Mouse (Mus musculus): ENCODE results near the gene Tmem170b.

The Tmem170b gene

DNA sequence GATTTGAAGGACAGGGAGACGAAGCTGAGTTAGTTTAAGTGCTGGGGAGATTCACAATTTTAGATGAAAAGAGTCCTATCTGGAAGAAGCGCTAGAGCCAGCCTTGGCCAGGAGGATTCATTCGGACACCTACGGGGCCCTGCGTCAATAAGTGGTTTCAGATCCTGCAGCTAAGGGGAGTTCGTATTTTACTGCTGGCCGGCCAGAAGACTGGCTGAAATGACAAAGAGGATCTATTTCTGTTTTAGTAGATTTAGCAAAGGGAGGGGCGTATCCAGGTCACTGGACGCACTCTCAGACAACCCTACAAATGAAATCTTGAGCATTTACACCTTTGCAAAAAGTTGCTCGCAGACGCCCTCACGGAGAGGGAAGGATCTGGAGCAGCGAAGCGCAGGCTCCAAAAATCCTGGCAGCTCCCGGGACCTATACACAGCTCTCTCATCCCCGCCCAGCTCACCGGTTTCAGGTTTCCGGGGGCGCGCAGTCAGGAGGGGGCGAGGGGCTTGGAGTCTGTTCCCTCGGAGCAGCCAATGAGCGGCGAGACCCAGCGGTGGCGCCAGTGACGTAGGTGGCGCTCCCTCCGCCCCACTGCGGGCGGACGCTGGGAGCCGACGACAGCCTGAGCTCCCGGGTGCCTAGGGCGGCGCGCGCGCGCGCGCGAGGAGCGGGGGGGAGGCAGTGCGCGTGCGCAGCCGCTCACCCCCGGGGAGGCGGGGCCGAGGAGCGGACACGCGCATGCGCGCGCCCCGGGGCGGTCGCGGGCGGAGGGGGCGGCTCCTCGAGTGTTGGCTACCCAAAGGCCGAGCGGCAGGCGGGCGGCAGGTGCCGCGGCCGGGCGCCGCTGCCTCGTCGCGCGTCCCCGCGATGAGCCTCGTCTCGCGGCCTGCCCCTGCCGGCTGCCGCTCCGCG, at the start of gene Tmem170b:
Tmem170b (plus strand) TSS at position 809 of the 912 bp plus-strand sequence.
- DNase-seq (ENCODE audit: low read depth) = peak; percentile 97

DNA sequence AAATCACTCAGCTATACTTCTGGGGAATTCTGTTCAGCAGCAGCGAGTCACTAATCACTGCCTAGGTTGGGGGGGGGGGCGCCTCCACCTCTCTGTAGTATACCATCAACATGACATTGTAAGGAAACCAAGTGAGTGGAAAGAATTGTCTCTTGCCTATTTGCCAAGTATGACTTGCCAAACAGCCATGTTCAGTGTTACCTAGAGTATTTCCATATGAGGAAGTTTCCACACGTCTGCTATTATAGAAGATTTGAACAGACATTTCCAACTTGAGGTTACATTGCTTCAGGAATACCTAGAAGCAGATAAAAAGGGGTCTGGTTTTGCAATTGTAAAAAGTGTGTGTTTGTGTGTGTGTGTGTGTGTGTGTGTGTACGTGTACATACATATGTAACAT, 44.7 kb upstream of the Tmem170b start:
- DNase-seq (ENCODE audit: low read depth) = peak; percentile 44

GRCm38 (mm10) chr13:41568421-41568820, 37.3 kb upstream of the Tmem170b start:
- DNase-seq (ENCODE audit: low read depth) = no peak

- DNase-seq (ENCODE audit: low read depth) = peak; percentile 43
These were observed 36.8 kb upstream of the Tmem170b start for GRCm38 (mm10) chr13:41568926-41569325.

GRCm38 (mm10) chr13:41569776-41570175, 35.9 kb upstream of the Tmem170b start:
- no peak for DNase-seq (ENCODE audit: low read depth)

DNA sequence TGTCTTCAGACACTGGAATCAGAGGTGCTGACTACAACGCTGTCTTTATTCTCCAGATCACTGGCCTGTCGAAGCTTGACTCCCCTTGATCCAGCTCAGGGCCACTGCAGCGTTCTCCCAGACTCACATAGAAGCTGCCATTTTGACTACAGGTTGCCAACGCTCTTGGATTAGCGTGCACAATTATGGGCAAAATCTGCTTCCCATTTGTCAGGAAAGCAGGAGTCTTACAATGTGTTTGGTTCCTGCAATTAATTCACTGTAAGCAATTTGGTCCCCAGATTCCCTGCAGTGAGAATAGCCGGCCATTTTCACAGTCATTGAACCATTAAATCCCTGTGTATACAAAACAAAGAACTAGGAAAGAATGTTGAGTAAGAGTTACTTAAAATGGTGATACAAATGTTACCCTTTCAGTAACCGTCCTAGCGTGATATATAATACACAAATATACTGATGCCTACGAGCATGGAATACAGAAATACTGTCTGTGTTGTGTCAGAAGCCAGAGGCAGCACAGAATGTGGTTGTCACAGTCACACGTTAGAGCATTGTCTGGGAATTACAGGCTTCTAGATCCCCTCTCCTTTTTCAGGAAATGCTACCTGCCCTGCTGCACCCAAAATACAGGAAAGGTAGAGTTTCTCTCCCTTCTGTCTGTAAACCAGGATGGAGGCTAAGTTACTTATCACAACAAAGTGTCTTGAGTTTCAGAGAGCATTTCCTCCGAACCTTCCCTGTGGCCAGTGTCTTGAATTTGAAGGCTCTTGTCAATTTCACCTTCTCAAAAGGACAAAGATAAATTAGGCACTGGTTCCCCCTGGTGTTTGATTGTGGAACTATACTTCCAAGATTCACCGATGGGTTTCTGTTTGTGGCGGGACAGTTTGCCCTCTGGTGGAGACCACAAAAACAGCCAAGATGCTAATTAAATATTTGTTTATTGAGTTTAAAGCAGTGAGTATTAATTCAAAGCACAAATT, 34.0 kb upstream of the Tmem170b start:
- DNase-seq (ENCODE audit: low read depth) = peak; percentile 95

GRCm38 (mm10) chr13:41572351-41572735, 33.4 kb upstream of the Tmem170b start:
- no peak for DNase-seq (ENCODE audit: low read depth)

DNA sequence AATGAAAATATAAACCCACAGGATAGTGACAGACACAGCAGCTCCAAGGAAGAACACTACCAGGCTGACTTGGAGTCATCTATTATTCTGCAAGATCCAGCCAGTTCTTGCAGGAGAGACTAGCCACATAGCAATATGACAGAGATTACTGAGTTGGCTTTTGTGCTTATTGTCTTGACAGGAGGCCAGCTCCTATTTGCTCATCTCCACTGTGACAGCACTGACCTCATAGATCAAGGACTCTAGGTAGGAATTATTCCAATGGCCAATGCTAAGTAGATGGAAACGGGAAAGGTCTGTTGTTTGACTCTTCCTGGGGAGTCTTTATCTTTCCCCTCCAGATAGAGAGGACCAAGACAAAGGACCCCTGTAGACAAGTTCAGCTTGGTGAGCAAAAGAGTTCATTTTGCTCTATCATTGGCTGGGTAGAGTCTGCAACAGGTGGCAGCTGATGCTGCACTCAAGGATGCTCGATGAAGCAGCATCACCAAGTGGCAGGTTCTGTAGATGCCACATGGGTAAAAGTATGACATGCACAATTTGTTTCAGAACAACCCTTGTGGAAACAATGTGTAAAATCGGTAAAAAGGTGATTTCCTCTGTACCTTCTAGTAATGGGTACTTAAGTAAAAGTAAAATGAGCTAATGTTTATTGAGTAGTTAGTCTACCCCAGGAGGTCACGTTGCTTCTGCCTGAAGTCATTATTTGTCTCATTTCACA, 32.4 kb upstream of the Tmem170b start:
- peak; percentile 16 for DNase-seq (ENCODE audit: low read depth)

GRCm38 (mm10) chr13:41581058-41581457, 24.6 kb upstream of the Tmem170b start:
- DNase-seq (ENCODE audit: low read depth) = no peak

DNA sequence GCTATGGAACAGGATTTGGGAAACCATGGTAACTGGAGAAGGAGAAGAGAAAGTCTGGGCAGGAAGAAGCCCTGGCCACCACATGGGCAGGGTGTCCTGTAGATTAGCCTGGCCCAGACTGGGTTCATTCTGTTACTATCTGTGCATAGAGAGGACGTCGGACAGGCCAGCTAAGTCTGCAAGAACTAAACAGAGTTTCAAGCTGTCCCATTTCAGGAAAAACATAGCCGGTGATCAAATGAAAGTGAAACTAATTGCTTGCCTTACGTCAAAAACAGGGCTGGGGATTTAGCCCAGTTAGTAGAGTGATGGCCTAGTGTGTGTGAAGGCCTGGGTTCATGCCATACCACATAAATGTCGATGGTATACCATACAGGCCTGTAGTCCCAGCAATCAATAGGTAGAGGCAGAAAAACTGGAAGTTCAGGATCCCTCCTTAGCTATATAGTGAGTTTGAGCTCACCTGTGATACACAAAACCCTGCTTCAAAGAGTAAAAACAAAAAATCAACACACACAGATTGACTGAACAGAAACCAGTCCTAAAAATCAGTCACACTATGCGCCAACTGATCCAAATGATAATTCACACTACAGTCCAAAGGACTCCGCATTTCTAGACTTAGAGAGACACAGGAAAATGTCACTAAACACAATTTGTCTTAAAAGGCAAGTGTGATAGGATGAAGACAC, 21.9 kb upstream of the Tmem170b start:
- DNase-seq (ENCODE audit: low read depth) = peak; percentile 59

DNA sequence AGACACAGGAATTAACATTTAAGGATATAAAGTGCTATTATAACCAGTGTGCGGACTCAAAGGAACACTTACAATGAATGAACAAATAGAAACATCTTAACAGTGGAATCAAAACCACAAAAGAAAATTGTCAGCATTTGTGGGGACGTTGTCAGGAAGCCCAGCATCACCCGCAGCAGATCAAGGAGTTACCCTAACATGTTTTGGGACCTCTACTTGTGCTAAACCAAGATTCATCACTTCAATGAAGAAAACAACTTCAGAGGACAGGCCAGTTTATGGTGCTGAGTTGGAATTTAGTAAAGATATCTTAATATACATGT, 21.4 kb upstream of the Tmem170b start:
- DNase-seq (ENCODE audit: low read depth) = no peak

- no peak for DNase-seq (ENCODE audit: low read depth)
These were observed 20.8 kb upstream of the Tmem170b start for GRCm38 (mm10) chr13:41584896-41585295.

GRCm38 (mm10) chr13:41596678-41597077, 9.0 kb upstream of the Tmem170b start:
- no peak for DNase-seq (ENCODE audit: low read depth)

GRCm38 (mm10) chr13:41599977-41600376, 5.7 kb upstream of the Tmem170b start:
- DNase-seq (ENCODE audit: low read depth) = peak; percentile 87

DNA sequence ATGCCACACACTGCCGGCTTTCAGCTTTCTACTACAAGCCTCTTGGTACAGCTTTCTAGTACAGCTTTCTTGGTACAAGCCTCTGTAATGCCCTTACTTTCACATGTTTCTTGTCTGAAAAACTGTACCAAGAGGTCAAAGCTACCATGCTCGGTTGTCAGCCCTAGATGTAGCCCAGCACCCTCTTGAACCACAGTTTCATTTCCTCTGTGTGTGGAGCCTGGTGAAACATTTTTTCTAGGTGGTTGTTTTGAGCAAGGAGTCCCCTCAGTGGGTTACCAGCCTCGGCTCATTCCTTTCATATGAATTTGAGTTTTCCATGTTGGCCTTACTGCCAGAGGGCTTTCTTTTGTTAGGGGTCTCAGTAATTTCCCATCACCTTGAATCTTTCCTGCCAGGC, 4.7 kb upstream of the Tmem170b start:
- no peak for DNase-seq (ENCODE audit: low read depth)

- no peak for DNase-seq (ENCODE audit: low read depth)
These were observed 1.7 kb upstream of the Tmem170b start for GRCm38 (mm10) chr13:41603921-41604466.

DNA sequence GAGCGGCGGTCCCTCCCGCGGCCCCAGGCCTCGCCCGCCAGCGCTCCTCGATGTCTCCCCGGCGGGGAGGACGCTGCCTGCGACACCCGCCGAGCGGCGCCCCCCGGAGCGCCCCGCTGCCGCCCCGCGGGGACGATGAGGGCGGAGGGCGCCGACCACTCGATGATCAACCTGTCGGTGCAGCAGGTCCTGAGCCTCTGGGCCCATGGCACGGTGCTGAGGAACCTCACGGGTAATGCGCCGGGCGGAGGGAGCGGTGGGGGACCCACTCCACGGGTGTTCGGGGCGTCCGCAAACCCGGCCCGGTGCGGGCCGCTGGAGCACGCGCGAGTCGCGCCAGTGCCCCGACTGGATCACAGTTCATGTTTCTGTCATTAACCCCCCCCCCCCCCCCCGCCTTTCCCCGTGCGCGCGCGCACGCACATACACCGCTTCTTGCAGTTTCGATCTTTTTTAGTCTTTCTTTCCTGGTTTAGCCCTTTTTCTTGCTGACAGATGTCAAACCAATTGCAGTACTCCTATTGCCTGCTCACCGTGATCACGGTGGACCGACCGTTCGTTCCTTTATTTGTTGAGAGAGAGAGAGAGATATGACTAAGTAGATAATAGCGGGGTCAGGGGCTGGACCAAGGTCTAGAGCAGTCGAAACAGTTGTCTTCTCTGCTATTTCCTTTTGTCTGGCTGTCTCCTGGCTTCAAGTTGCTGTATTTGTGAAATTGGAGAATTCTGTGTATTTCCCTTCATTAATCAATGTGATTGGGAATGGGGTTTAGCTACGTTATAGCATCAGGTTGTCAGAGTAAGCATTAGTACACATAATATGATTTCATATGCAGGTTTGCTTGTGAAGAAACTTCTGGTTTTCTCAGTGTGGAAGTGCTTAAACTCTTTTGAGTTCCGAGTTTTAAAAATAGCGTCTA, 634 bp downstream of the Tmem170b start:
- DNase-seq (ENCODE audit: low read depth) = peak; percentile 70

GRCm38 (mm10) chr13:41607589-41607988, 1.9 kb downstream of the Tmem170b start:
- peak; percentile 31 for DNase-seq (ENCODE audit: low read depth)

DNA sequence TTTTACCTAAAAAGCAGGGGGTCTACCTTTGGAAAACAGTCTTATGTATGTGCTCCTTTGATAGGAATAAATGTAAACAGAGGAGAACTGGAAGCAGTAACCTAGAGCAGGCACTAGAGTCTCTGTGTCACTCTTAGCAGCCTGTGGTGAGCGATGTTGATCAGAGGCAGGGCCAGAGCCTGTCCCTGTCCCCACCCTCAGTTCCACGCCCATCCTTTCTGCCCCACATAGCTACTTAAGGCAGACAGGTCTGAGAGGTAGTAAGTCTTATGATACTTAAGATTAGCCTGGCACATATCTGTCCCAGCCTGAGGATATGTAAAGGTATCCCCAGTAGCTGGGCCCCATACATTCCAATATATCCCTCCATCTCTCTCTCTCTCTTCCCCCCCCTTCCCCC, 2.9 kb downstream of the Tmem170b start:
- DNase-seq (ENCODE audit: low read depth) = peak; percentile 45

- no peak for DNase-seq (ENCODE audit: low read depth)
These were observed 5.3 kb downstream of the Tmem170b start for GRCm38 (mm10) chr13:41611046-41611445.
